Mouse (Mus musculus): ENCODE data around the gene Ptbp1. TPM values are rescaled to one million over a fixed set of nuclear protein-coding genes. Genes with fewer than 3 reads are reported as not detected.

The Ptbp1 gene
- total RNA-seq, 4 experiments from 2014 or later: 11.8 to 19.3 (median 14.8) TPM

GRCm38 (mm10) chr10:79832786-79833181 lies 21.4 kb upstream of the Ptbp1 start:
- no peak for DNase-seq (ENCODE audit: low spot score in 2 of 2)

GRCm38 (mm10) chr10:79834769-79835398 lies 19.3 kb upstream of the Ptbp1 start:
- no peak for DNase-seq (ENCODE audit: low spot score in 2 of 2)

DNA sequence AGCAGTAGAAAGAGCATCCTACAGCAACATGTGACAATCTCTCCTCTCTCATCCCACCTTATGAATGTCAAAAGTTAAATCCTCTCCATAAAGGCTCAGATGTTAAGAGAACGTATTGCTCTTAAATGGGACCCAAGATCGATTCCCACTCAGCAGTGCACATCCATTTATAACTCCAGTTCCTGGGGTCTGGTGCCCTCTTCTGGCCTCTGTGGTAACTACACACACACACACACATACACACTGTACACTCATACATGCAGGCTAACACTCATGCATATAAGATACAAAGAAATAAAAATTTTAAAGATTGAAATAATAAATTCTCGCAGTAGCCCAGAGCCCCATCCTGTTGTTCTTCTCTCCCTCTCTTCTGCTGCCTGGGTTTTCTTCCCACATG lies 17.3 kb upstream of the Ptbp1 start:
- DNase-seq (ENCODE audit: low spot score in 2 of 2): no peak

- no peak for DNase-seq (ENCODE audit: low spot score in 2 of 2)
Measured at GRCm38 (mm10) chr10:79838151-79838550, 16.1 kb upstream of the Ptbp1 start.

DNA sequence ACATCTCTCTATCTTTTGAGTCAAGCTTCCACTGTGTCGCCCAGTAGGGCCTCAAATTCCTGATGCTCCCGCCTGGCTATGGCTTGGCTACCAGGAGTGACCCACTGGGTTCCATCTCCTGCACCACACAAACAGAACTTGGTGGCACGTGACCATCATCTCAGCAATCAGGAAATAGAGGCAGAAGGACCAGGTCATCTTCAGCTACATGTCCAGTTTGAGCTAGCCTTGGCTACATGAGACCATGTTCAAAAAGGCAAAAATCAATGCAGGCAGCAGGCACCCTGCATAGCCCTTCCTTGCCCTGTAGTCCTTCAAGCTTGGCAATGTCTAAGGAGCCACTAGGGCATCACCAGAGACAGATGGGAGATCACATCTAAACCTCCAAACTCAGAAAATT lies 14.1 kb upstream of the Ptbp1 start:
- no peak for DNase-seq (ENCODE audit: low spot score in 2 of 2)

DNA sequence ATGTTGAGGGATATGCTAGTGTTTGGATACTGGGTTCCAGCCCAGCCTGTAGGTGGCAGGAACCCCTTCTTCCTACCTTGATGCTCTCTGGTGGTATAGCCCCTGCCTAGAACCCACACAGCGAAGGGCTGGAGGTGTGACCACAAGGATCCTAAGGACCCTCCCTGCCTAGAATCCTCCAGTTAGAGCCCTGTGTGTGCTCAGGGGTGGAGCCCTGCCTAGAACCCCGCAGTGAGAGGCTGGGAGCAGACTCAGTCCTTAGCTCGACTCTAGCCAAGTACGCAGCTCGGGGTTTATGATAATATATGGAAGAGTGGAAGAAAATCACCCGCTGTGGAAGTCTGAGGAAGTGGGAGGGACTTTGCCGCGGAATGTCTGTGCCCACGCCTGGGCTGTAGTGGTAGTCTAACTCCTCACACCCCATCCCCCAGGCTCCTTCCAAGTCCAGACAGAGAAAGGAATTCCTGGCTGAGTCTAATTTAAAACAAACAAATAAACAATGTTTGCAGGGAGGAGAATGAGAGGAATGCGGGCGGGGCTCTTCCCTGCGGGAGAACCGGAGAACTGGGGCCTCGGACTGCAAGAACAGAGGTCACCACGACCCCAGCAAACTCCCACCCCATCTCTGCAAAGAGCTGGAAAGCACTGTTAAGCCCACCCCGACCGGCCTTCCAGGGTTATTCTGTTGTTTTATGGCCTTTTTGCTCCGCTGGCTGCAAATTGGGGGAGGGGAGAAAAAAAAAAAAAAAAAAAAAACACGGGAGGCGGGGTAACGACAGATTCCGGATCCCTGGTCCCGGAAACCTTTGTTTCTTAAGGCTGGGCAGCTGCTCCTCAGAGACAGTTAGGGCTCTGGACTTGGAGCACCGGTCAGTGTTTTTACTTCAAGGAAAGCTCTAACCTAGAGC lies 13.3 kb upstream of the Ptbp1 start:
- no peak for DNase-seq (ENCODE audit: low spot score in 2 of 2)

DNA sequence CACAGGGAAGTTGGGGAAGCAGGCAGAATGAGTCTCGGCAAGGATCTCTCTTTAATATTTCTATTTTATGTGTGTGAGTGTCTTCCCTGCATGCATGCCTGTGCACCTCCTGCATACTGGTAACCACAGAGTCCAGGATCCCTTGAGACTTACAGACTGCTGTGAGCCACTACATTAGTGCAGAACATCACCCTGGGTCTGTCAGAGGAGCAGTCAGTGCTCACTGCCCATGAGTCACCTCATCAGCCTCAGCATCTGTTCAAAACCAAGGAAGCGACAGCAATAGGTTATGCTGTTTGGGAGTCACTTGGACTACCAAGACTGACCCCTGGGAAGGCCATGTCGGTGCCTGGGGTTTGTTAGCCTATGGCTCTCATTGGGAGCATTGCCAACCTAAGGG lies 11.9 kb upstream of the Ptbp1 start:
- no peak for DNase-seq (ENCODE audit: low spot score in 2 of 2)

DNA sequence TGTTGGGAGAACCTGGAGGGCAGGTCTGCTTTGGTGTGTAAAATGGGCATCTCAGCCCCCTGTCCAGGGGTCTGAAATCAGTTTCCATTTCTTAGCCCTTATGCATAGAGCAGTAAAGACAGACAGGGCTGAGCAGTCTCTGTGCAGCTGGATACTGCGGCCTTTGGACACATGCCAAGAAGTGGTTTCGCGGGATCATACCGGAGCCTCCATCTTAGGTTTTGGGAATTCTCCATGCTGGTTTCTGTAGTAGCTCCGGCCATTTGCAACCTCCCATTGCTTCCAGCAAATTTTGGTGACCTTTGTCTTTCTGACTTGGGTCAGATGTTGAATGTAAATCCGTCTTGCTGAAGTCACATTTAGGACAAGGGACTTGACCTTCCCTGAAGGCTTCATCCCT lies 10.8 kb upstream of the Ptbp1 start:
- no peak for DNase-seq (ENCODE audit: low spot score in 2 of 2)

GRCm38 (mm10) chr10:79846553-79846952 lies 7.7 kb upstream of the Ptbp1 start:
- DNase-seq (ENCODE audit: low spot score in 2 of 2): no peak

DNA sequence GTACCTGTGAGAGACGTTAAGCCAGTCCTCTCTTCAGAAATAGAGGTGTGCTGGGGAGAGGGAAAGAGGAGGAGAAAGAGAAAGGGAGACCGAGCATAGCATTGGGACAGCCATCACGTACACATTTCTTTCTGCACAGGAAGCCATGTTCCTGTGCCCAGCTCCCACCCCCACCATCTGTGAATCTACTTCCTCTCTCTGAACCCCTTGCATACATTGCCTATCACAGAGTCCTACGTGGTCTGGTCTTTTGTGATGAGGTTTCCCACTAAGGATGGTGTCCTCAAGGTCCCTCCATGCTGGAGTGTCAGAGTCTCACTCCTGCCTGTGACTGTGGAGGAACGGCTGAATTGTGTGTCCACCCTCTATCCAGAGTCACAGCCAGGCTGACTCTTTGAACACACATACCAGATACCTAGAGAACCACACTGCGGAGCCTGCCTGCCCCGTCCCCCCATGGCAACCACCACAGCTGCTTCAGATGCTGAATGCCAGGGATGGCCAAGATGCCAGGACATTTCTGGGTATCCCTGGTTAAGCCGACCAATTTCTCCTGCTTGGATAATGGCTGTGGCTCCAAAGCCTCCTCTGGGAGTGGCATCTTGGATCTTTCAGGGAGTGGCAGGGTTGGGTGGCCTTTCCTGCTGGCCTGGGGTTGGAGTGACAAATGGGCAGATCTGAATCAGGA lies 4.1 kb upstream of the Ptbp1 start:
- no peak for DNase-seq (ENCODE audit: low spot score in 2 of 2)

GRCm38 (mm10) chr10:79851653-79852052 lies 2.6 kb upstream of the Ptbp1 start:
- DNase-seq (ENCODE audit: low spot score in 2 of 2): no peak

DNA sequence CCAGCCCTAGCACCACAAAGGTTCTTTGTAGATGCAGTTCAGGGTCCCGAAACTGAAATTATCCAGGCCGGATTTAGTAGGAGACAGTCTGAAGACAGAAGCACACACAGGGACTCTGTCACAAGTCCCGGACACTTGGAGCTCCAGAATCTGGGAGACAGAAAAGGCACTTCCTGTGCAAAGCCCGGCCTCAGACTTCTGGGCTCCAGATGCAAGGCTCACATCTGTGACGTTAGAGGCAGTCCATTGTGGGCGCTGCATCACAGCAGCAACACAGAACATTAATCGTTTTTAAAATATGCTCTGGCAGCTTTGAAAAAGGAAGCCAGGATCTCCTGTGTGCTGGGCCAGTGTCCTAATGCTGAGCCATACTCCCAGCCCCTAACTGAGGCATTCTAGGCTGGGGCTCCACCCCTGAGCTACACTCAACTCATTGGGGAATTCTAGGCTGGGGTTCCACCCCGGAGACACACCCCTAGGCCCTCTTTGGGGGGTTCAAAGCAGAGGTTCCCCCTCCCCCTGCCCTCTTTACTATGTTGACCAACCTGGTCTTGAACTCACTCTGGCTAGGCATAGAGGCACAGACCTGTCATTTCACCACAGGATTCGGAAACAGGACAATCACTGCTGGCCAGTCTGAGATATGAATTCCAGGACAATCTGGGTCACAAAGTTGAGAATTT lies 2.0 kb upstream of the Ptbp1 start:
- DNase-seq (ENCODE audit: low spot score in 2 of 2): no peak

DNA sequence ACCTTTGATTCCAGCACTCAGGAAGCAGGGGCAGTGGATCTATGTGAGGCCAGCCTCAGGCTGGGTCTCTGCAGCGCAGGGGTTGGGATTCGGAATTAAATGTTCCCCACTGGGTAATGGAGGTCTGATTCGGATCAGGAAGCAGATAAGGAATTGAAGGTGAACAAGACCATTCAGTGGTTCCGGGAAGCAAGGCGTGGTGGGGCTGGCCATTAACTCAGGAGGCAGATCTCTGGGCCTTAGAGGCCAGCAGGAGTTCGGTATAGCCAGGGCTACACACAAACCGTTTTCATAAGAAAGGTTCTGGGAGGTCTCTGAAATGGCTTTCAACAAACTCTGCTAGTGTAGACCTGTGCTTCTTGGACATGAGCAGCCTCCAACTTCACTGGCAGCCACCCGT lies 1.4 kb upstream of the Ptbp1 start:
- DNase-seq (ENCODE audit: low spot score in 2 of 2): no peak

GRCm38 (mm10) chr10:79853392-79853791 lies 835 bp upstream of the Ptbp1 start:
- peak; percentile 90 to 94 for DNase-seq (ENCODE audit: low spot score in 2 of 2)

DNA sequence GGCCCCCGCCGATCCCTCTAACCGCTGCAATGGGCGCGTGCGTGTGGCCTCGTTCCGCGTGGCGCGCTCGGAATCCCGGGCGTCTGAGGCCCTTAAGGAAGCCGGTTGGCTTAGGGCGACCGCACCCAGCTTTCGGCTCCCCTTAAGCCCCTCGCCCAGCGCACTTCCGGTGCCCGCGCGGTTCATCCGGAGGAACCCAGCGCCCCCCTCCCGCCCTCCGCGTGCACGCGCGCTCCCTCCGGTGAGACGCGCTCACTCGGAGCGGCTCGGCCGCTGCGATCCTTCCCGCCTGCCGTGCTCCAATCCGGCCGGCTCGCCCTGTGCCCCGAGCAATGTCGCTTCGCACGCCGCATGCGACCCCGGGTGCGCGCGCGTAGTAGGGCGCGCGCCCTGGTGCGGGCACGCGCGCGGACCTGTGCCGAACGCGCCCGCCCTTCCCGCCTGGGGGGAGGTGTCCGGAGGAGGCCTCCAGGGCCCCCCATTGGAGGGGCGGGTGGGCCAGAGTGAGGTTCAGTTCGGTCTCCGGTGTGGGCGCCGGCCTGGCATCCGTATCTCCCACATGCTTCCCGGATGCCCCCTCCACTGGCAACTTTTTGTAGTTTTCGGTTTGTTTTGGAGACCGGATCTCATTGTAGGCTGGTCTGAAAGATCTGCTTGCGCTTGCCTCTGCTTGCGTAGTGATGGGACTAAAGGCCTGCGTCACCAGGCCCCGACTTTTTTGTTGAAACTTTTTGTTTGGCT lies 744 bp downstream of the Ptbp1 start:
- peak in 1 of 2 experiments; percentile 50 for DNase-seq (ENCODE audit: low spot score in 2 of 2)

- DNase-seq (ENCODE audit: low spot score in 2 of 2): no peak
Measured at GRCm38 (mm10) chr10:79855558-79856184, 1.4 kb downstream of the Ptbp1 start.

DNA sequence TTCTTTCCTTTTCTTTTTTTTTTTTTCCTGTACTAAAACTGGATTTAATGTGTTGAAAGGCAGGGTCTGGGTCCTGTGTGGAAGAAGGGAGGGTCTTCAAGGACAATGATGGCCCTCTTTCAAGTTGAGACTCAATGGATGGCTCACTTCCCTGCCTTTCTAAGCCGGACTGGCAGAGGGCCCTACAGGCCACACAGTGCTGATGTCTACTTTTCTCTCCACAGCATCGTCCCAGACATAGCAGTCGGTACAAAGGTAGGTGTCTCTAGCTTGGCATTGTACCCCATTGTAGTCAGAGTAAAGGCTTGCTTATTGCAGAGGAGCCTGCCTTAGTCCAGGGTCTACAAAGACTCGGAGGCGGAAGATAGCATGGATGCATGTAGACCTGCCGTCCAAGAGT lies 2.1 kb downstream of the Ptbp1 start:
- DNase-seq (ENCODE audit: low spot score in 2 of 2): no peak

- no peak for DNase-seq (ENCODE audit: low spot score in 2 of 2)
Measured at GRCm38 (mm10) chr10:79856704-79857451, 2.7 kb downstream of the Ptbp1 start.

GRCm38 (mm10) chr10:79857452-79857811 lies 3.2 kb downstream of the Ptbp1 start:
- DNase-seq (ENCODE audit: low spot score in 2 of 2): peak in 1 of 2 experiments; percentile 58

DNA sequence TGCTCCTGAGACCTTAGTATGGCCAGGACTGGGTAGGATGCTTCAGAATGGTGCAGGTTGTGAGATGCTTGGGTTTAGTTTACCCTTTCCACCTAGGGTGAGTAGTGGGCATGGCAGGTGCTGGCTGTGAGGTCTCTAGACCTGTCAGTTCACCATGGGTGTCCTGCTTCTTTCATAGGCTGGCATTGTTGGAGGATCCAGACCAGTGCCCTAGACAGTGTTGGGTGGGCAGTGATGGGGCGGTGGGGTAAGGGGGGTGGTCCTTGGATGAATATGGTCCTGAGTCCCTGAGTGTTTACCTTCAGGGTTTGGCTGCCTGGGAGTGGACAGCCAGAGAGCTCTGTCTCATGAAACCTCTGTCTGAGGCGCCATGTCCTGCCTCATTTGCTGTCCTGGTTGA lies 3.7 kb downstream of the Ptbp1 start:
- no peak for DNase-seq (ENCODE audit: low spot score in 2 of 2)

All from gastrocnemius, adult 8-10 months (tissue).